Mouse (Mus musculus): Measurements from ENCODE around the gene Xcl1. TPM values are rescaled to one million over a fixed set of nuclear protein-coding genes. Genes with fewer than 3 reads are reported as not detected.

The Xcl1 gene
- polyA plus RNA-seq, 1 experiment from 2014 or later: not detected

DNA sequence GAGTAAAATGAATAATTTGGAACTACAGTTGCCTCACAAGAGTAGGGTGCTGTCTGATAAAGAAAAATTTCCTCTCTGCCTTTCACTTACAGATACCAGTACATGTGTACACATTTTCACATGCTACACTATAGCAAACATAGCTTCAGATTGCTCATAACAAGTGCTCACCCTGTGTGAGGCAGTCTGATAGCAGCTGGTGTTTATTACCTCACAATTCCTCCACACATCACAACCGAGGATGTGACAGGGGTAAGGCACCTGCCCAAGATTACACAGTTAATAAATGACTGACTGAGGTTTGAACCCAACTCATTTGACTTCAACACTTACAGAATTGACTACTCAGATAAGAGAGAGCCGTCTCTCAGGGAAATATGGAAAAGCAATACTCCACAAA lies 25.3 kb upstream of the Xcl1 start:
- H3K4me2 ChIP-seq: no peak overlapping the region
- no peaks in the 10 kb centered on the region for H3K9me3 ChIP-seq (ENCODE audit: control insufficient read depth, low read length)
- H3K27ac ChIP-seq (ENCODE audit: low read depth, low read length): no peak overlapping the region
- H3K36me3 ChIP-seq (ENCODE audit: control insufficient read depth, insufficient read depth, low read length): no peaks in the 10 kb centered on the region
- ATAC-seq (ENCODE audit: low FRiP score) (no peak), DNase-seq (ENCODE audit: low spot score, missing footprints) (no peak)
- peaks cover 6% of the 10 kb centered on the region for H3K4me1 ChIP-seq (ENCODE audit: control insufficient read depth, insufficient read depth, low read length)
- H3K9ac ChIP-seq (ENCODE audit: low read length): no peak overlapping the region
- WGBS: 65% methylated on average over 2 of the region's 2 CpGs
- no peak overlapping the region for H3K4me3 ChIP-seq (ENCODE audit: low read depth, low read length)
- H3K27me3 ChIP-seq (ENCODE audit: control insufficient read depth, insufficient read depth, low read length): no peaks in the 10 kb centered on the region

GRCm38 (mm10) chr1:164959787-164960385 lies 24.6 kb upstream of the Xcl1 start:
- Histone ChIP-seq H3K9me3 (ENCODE audit: control insufficient read depth, low read length) (no peaks in the 10 kb centered on the region), H3K9ac (ENCODE audit: low read length) (no peak overlapping the region), H3K4me2 (no peak overlapping the region), H3K27ac (ENCODE audit: low read depth, low read length) (no peak overlapping the region), H3K27me3 (ENCODE audit: control insufficient read depth, insufficient read depth, low read length) (no peaks in the 10 kb centered on the region), H3K4me1 (ENCODE audit: control insufficient read depth, insufficient read depth, low read length) (peaks cover 6% of the 10 kb centered on the region), H3K4me3 (ENCODE audit: low read depth, low read length) (no peak overlapping the region), H3K36me3 (ENCODE audit: control insufficient read depth, insufficient read depth, low read length) (no peaks in the 10 kb centered on the region)
- 36% methylated on average over 11 of the region's 11 CpGs for WGBS
- ATAC-seq (ENCODE audit: low FRiP score) (no peak), DNase-seq (ENCODE audit: low spot score, missing footprints) (no peak)

DNA sequence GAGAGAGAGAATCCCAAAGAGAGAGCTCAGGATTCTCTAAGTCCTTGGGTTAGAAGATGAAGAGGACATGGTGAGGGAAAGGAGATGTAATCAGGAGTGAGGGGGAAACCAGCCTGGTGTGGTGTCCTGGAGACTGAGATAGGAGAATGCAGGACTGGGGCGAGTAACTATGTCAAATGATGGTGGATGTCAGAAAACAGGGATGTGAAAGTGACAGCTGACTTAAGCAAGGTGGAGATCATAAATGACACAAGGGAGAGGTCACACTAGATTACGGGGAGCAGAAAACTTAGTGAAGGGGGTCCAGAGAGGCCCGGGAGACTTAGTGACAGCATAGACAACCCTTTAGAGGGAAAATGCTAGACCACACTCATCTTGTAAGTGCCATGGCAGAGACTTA lies 23.8 kb upstream of the Xcl1 start:
- Histone ChIP-seq H3K27ac (ENCODE audit: low read depth, low read length) (no peak overlapping the region), H3K36me3 (ENCODE audit: control insufficient read depth, insufficient read depth, low read length) (no peaks in the 10 kb centered on the region), H3K4me1 (ENCODE audit: control insufficient read depth, insufficient read depth, low read length) (peaks cover 6% of the 10 kb centered on the region), H3K4me2 (no peak overlapping the region), H3K27me3 (ENCODE audit: control insufficient read depth, insufficient read depth, low read length) (no peaks in the 10 kb centered on the region), H3K9ac (ENCODE audit: low read length) (no peak overlapping the region), H3K4me3 (ENCODE audit: low read depth, low read length) (no peak overlapping the region), H3K9me3 (ENCODE audit: control insufficient read depth, low read length) (no peaks in the 10 kb centered on the region)
- ATAC-seq (ENCODE audit: low FRiP score): no peak
- no peak for DNase-seq (ENCODE audit: low spot score, missing footprints)
- 77% methylated on average over 3 of the region's 3 CpGs for WGBS

- ATAC-seq (ENCODE audit: low FRiP score): no peak
- H3K4me1 ChIP-seq (ENCODE audit: control insufficient read depth, insufficient read depth, low read length): peaks cover 6% of the 10 kb centered on the region
- no peak overlapping the region for H3K4me3 ChIP-seq (ENCODE audit: low read depth, low read length)
- H3K9ac ChIP-seq (ENCODE audit: low read length): no peak overlapping the region
- H3K27ac ChIP-seq (ENCODE audit: low read depth, low read length): no peak overlapping the region
- no peaks in the 10 kb centered on the region for H3K9me3 ChIP-seq (ENCODE audit: control insufficient read depth, low read length)
- 94% methylated on average over 3 of the region's 3 CpGs for WGBS
- no peaks in the 10 kb centered on the region for H3K27me3 ChIP-seq (ENCODE audit: control insufficient read depth, insufficient read depth, low read length)
- H3K36me3 ChIP-seq (ENCODE audit: control insufficient read depth, insufficient read depth, low read length): no peaks in the 10 kb centered on the region
- DNase-seq (ENCODE audit: low spot score, missing footprints): no peak
- no peak overlapping the region for H3K4me2 ChIP-seq
Measured at GRCm38 (mm10) chr1:164957974-164958373, 22.6 kb upstream of the Xcl1 start.

DNA sequence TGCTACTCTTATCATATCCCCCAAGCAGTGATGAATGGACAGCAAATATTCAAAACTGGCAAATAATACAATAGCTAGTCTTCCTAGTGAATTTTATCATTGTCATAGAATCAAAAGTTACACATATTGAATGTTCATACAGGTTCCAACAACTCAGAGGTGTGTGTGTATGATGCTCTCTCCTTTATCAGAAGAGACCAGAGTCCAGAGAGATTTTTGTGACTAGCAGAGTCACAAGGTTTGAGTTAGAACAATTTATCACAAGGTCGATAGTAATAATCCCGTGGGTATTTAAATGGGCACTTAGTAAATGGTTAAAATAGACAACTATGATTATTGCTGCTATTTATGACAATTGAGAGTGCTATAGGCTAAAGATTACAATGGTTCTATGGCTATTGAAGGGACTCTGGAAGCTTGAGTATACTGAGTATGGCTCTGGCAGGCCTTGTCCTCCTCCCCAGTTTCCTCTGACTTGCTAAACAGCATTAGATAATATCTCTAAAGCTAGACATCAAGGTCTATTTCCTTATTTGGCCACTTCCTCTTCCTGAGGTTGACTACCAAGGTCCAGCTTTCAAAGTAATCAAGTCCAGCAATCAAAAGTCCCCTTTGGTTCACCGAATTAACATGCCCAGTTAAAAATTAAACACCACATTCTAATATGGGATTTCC lies 21.5 kb upstream of the Xcl1 start:
- no peak overlapping the region for H3K4me2 ChIP-seq
- ATAC-seq (ENCODE audit: low FRiP score): no peak
- H3K27me3 ChIP-seq (ENCODE audit: control insufficient read depth, insufficient read depth, low read length): no peaks in the 10 kb centered on the region
- no peak overlapping the region for H3K9ac ChIP-seq (ENCODE audit: low read length)
- 93% methylated on average over 3 of the region's 3 CpGs for WGBS
- DNase-seq (ENCODE audit: low spot score, missing footprints): no peak
- no peak overlapping the region for H3K4me3 ChIP-seq (ENCODE audit: low read depth, low read length)
- no peak overlapping the region for H3K27ac ChIP-seq (ENCODE audit: low read depth, low read length)
- no peaks in the 10 kb centered on the region for H3K9me3 ChIP-seq (ENCODE audit: control insufficient read depth, low read length)
- no peaks in the 10 kb centered on the region for H3K36me3 ChIP-seq (ENCODE audit: control insufficient read depth, insufficient read depth, low read length)
- peaks cover 6% of the 10 kb centered on the region for H3K4me1 ChIP-seq (ENCODE audit: control insufficient read depth, insufficient read depth, low read length)

GRCm38 (mm10) chr1:164955452-164956196 lies 20.3 kb upstream of the Xcl1 start:
- H3K27ac ChIP-seq (ENCODE audit: low read depth, low read length): no peak overlapping the region
- no peak overlapping the region for H3K9ac ChIP-seq (ENCODE audit: low read length)
- no peaks in the 10 kb centered on the region for H3K9me3 ChIP-seq (ENCODE audit: control insufficient read depth, low read length)
- no peak for ATAC-seq (ENCODE audit: low FRiP score)
- no peak overlapping the region for H3K4me2 ChIP-seq
- H3K4me1 ChIP-seq (ENCODE audit: control insufficient read depth, insufficient read depth, low read length): peaks cover 6% of the 10 kb centered on the region
- H3K4me3 ChIP-seq (ENCODE audit: low read depth, low read length): no peak overlapping the region
- DNase-seq (ENCODE audit: low spot score, missing footprints): no peak
- WGBS: 75% methylated on average over 7 of the region's 7 CpGs
- no peaks in the 10 kb centered on the region for H3K36me3 ChIP-seq (ENCODE audit: control insufficient read depth, insufficient read depth, low read length)
- H3K27me3 ChIP-seq (ENCODE audit: control insufficient read depth, insufficient read depth, low read length): no peaks in the 10 kb centered on the region

DNA sequence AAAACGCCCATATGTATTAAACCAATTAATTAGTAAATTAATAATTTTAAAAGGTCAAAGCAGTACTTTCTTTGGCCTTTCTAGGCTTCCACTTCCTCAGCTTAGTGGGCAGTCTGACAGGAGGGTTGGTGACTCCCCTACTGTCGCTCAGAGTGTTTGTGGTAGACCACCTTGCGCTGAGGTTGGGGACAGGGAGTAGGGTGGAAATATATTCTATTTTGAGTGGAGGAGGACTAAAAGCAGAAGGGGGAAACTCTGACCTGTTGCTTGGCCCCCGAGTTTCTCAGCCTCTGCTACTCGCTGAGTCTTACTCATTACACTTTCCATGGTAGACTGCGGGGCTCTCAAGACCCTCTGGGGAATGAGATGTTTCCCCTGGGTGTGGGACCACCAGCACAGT lies 18.2 kb upstream of the Xcl1 start:
- DNase-seq (ENCODE audit: low spot score, missing footprints): no peak
- 95% methylated on average over 6 of the region's 6 CpGs for WGBS
- H3K4me1 ChIP-seq (ENCODE audit: control insufficient read depth, insufficient read depth, low read length): no peaks in the 10 kb centered on the region
- no peak overlapping the region for H3K9ac ChIP-seq (ENCODE audit: low read length)
- no peak overlapping the region for H3K27ac ChIP-seq (ENCODE audit: low read depth, low read length)
- no peak overlapping the region for H3K4me2 ChIP-seq
- H3K9me3 ChIP-seq (ENCODE audit: control insufficient read depth, low read length): no peaks in the 10 kb centered on the region
- ATAC-seq (ENCODE audit: low FRiP score): no peak
- no peak overlapping the region for H3K4me3 ChIP-seq (ENCODE audit: low read depth, low read length)
- no peaks in the 10 kb centered on the region for H3K36me3 ChIP-seq (ENCODE audit: control insufficient read depth, insufficient read depth, low read length)
- H3K27me3 ChIP-seq (ENCODE audit: control insufficient read depth, insufficient read depth, low read length): no peaks in the 10 kb centered on the region

- H3K4me1 ChIP-seq (ENCODE audit: control insufficient read depth, insufficient read depth, low read length): no peaks in the 10 kb centered on the region
- no peaks in the 10 kb centered on the region for H3K27me3 ChIP-seq (ENCODE audit: control insufficient read depth, insufficient read depth, low read length)
- H3K27ac ChIP-seq (ENCODE audit: low read depth, low read length): no peak overlapping the region
- DNase-seq (ENCODE audit: low spot score, missing footprints) (no peak), ATAC-seq (ENCODE audit: low FRiP score) (no peak)
- WGBS: 74% methylated on average over 2 of the region's 2 CpGs
- H3K9me3 ChIP-seq (ENCODE audit: control insufficient read depth, low read length): no peaks in the 10 kb centered on the region
- H3K36me3 ChIP-seq (ENCODE audit: control insufficient read depth, insufficient read depth, low read length): no peaks in the 10 kb centered on the region
- H3K4me2 ChIP-seq: no peak overlapping the region
- H3K4me3 ChIP-seq (ENCODE audit: low read depth, low read length): no peak overlapping the region
- no peak overlapping the region for H3K9ac ChIP-seq (ENCODE audit: low read length)
Measured at GRCm38 (mm10) chr1:164936060-164936459, 733 bp upstream of the Xcl1 start.

DNA sequence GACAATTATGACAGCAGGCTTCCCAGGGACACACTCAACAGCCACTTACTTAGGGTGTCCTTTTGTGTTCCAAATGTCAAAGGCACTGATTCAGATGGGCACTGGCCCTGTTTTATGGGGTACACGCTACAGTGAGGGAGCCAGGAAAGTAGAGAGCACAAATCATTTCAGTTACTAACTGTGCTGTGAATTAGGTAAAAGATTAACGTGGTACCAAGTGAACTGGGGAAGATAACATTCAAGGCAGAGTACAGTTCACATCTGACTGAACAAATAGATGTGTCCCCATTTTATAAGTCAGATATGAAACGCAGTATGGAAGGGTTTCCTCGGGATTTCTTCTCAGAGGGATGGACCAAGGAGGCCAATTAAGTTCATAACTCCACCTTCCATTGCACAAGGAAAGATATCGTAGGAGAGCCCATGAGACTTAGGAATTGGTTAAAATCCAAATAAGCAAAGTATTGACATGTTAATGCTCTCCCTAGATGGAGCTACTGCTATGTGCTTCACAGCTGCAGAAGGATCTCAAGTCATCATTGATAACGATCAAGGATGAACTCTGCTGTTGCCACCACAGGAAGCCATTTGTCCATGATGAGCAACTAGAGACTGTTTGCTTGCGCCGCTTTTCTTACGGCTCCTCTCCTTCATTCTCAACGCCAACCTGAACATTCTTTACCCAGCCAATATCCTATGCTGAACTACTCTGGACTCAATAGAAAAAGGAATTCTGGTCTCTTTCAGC lies 1.7 kb downstream of the Xcl1 start:
- ATAC-seq (ENCODE audit: low FRiP score): no peak
- WGBS: 88% methylated on average over 10 of the region's 10 CpGs

More for the DNA sequence above, 1.7 kb downstream of the Xcl1 start:
- H3K4me2 ChIP-seq: no peak overlapping the region
- no peaks in the 10 kb centered on the region for H3K4me1 ChIP-seq (ENCODE audit: control insufficient read depth, insufficient read depth, low read length)
- no peaks in the 10 kb centered on the region for H3K9me3 ChIP-seq (ENCODE audit: control insufficient read depth, low read length)
- H3K27me3 ChIP-seq (ENCODE audit: control insufficient read depth, insufficient read depth, low read length): no peaks in the 10 kb centered on the region
- H3K27ac ChIP-seq (ENCODE audit: low read depth, low read length): no peak overlapping the region
- no peaks in the 10 kb centered on the region for H3K36me3 ChIP-seq (ENCODE audit: control insufficient read depth, insufficient read depth, low read length)
- no peak for DNase-seq (ENCODE audit: low spot score, missing footprints)
- no peak overlapping the region for H3K4me3 ChIP-seq (ENCODE audit: low read depth, low read length)
- H3K9ac ChIP-seq (ENCODE audit: low read length): no peak overlapping the region

Measured in midbrain, embryonic 11.5 days (tissue).